Mouse (Mus musculus): Measurements from ENCODE around the gene Fbxo34.

DNA sequence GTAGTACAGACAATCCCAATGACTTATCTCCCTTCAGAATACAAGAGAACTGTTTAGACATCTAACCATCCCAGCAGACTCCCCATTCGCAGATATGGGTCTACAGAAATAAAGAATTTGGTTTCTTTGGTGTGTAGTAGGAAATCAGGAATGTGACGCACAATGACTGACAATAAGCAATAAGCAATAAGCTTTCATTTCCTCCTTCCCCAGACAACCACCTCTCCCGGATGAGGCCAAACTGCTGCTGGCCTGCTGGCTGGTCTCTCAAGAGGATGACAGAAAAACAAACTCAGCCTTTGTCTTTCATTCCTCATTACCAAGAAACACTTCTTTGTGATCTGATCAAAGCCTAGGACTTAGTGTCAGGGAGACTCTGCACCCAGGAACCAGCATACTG is 92.1 kb downstream of the Fbxo34 start:
- TF ChIP-seq CTCF (IDR thresholded peaks at IDR 0.05; ENCODE audit: borderline replicate concordance, extremely low read depth, insufficient read depth, insufficient read length) = no peak
- TF ChIP-seq POLR2A (IDR thresholded peaks at IDR 0.05; ENCODE audit: borderline replicate concordance, extremely low read depth, insufficient read depth, insufficient read length, poor library complexity, severe bottlenecking) = no peak
